In the genomic region with DNA sequence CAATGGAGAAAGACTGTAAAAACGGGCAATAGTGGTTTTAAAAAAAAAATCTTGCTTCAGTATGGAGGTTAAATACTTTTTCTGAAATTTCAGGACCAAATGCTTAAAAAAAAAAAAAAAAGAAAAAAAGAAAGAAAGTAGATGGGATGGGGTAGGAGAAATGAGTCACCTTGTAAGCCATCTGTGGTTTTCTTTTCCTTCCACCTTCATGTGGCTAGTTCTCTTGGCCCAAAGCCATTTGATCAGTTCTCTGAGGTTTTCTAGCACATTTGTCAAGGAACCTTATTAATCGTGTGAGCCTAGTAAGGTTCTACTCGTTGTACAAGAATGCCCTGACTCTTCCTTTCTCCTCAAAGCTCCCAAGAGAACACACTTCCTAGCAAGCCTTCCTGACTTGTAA, we compare ENCODE assay signal across 18 mouse cellular contexts.
DNase-seq lines count a peak whose midpoint lies in the region.
"Had no signal": no experiment of that assay in that cellular context is flagged by ENCODE, and none has a peak within 500 bp of the region (broad histone marks: within the 10 kb centered on the region; RNA-seq: fewer than 3 reads in every experiment).

No protein-coding gene starts in this region.

- peak; percentile 4 for DNase-seq in 416B (ENCODE audit: low read depth)
- peak; percentile 37 for DNase-seq in Muller cell, postnatal 12 days (ENCODE audit: inconsistent ontology term)
- DNase-seq in brain, adult 2 months (ENCODE audit: low read depth, low spot score) = peak; percentile 14
- DNase-seq in liver = no peak
- DNase-seq in kidney, adult 9 months = no peak
- DNase-seq in ovary, postnatal 14 days (ENCODE audit: low spot score) = no peak
- DNase-seq in frontal cortex, postnatal 25 days (ENCODE audit: low spot score in 2 of 2) = no peak
- DNase-seq: adrenal gland, adult 8-10 months; adrenal gland, postnatal 14 days; adrenal gland, postnatal 36 days; cerebellum, adult 11 months; cerebellum, adult 18-20 months; cerebellum, adult 8-10 months; cerebellum, adult 9-11 months; cerebellum, postnatal 14 days; cerebellum, postnatal 36 days; embryo, embryonic 11 days; forebrain, postnatal 0 days had no signal

Comparison
In these comparisons a context has a peak if more than half of its experiments do, and no peak if none do; other contexts are left out.
1. DNase-seq: peak in 416B (single experiment), Muller cell, postnatal 12 days (single experiment) and brain, adult 2 months (single experiment); none in liver (single experiment), kidney, adult 9 months (single experiment), ovary, postnatal 14 days (single experiment) and frontal cortex, postnatal 25 days (0 of 2).